Mouse (Mus musculus): ENCODE results near the gene Vac14. TPM values are rescaled to one million over a fixed set of nuclear protein-coding genes. Genes with fewer than 3 reads are reported as not detected.

The Vac14 gene
- 70.4 and 145 TPM in 2 replicates for polyA plus RNA-seq (2012; ENCODE audit: low replicate concordance)

GRCm38 (mm10) chr8:110618391-110619207 lies at the start of gene Vac14:
Gene Vac14 (plus strand): TSS chr8:110618585.

DNA sequence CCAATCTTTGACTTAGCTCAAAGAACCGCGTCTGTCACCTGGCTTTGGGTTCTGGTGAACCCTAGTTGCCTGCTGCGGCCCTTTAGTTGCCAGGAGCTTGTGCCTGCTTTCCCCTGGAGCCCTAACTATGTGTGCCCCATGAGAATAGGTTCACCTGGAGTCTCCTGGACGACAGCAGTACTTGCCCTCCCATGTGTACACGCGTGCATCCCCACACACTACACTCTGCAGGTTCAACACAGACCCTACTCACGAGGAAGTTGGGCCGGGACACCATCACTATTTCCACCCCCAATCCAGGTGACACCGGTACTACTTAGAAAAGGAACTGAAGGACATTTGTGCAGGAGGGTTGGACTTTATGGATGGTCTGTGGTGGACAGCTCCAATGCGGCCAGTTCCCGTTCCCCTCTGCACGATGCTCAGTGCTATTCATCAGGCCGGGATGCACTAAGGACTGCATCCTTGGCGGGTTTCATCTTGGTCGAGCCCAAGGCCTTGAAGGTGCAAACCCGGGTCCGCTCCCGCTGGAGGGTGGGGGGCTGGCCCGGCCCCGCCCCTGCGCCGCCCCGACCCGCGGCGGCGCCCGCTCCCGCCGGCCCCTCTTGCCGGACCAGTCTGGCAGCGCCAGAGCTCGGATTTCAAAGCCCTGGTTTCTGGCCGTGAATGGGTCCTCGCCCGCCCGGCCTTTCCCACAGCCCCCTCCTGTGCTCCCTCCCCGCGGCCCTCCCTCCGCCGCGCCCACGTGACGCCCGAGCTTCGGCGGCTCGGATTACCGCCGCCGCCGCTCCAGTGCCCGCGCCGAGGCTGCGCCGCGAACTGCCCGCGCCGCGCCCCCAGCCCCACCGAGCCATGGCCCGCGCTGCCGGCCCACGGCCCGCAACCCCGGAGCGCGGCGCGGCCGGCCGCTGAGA lies 102.6 kb downstream of the Vac14 start, which contains the start of gene Mtss1l:
Mtss1l (plus strand) TSS at position 792 of the 914 bp plus-strand sequence.

Other genes starting within 250 kb of the Vac14 start
- 7.0 and 8.0 TPM in 2 replicates for gene Mtss1l, start 102.9 kb downstream of the Vac14 start, polyA plus RNA-seq (2012; ENCODE audit: low replicate concordance)
- 2.8 TPM in 1 of 2 replicates, not detected in the other for gene Il34, start 187.3 kb downstream of the Vac14 start, polyA plus RNA-seq (2012; ENCODE audit: low replicate concordance)
- gene Cog4, start 228.0 kb downstream of the Vac14 start, polyA plus RNA-seq (2012; ENCODE audit: low replicate concordance) = 6.0 and 6.7 TPM in 2 replicates
- 4.0 and 18.3 TPM in 2 replicates for gene Sf3b3, start 228.2 kb downstream of the Vac14 start, polyA plus RNA-seq (2012; ENCODE audit: low replicate concordance)